ENCODE assay signal across 8 mouse cellular contexts in genomic region chr11:83409792-83410291, GRCm38 (mm10). TPM values are rescaled to one million over a fixed set of nuclear protein-coding genes. Genes with fewer than 3 reads are reported as not detected.
DNase-seq lines count a peak whose midpoint lies in the region; ATAC-seq lines count a peak whose summit lies in the region.

No protein-coding gene starts in this region.

- peak overlapping the region; percentile 72 for H3K4me3 ChIP-seq in lung, embryonic 16.5 days (ENCODE audit: low read length)
- H3K4me3 ChIP-seq in forebrain, embryonic 16.5 days (replicated peaks; ENCODE audit: low read length), result peak overlapping the region; percentile 82
- peak overlapping the region; percentile 62 for H3K4me3 ChIP-seq in liver, embryonic 12.5 days

- ATAC-seq in lung, embryonic 16.5 days (ENCODE audit: low read depth), result peak; percentile 43
- peak; percentile 57 for ATAC-seq in forebrain, embryonic 16.5 days
- ATAC-seq in liver, embryonic 12.5 days, result 0 out of 2 replicates have a peak, but pooled peaks have one; percentile 32

- H3K9me3 ChIP-seq in lung, embryonic 16.5 days (ENCODE audit: control insufficient read depth, low read length), result no peaks in the 10 kb centered on the region
- no peaks in the 10 kb centered on the region for H3K9me3 ChIP-seq in forebrain, embryonic 16.5 days (ENCODE audit: control insufficient read depth, low read length)
- no peaks in the 10 kb centered on the region for H3K9me3 ChIP-seq in liver, embryonic 12.5 days (replicated peaks)

- H3K27me3 ChIP-seq in lung, embryonic 16.5 days (ENCODE audit: control insufficient read depth, insufficient read depth, low read depth, low read length), result peaks cover 2% of the 10 kb centered on the region; the same call in 1 of the 2 replicates
- H3K27me3 ChIP-seq in forebrain, embryonic 16.5 days (replicated peaks; ENCODE audit: control insufficient read depth, insufficient read depth, low read length), result no peaks in the 10 kb centered on the region
- peaks cover 69% of the 10 kb centered on the region for H3K27me3 ChIP-seq in liver, embryonic 12.5 days (replicated peaks)

- 0 out of 2 replicates have a peak, but pooled peaks cover 7% of the 10 kb centered on the region for H3K4me1 ChIP-seq in lung, embryonic 16.5 days (replicated peaks; ENCODE audit: control insufficient read depth, insufficient read depth, low read length)
- H3K4me1 ChIP-seq in forebrain, embryonic 16.5 days (replicated peaks; ENCODE audit: control insufficient read depth, insufficient read depth, low read length), result peaks cover 19% of the 10 kb centered on the region
- H3K4me1 ChIP-seq in liver, embryonic 12.5 days, result peaks cover 11% of the 10 kb centered on the region; the same call in 1 of the 2 replicates

- H3K4me2 ChIP-seq in lung, embryonic 16.5 days (ENCODE audit: low read depth, low read length), result peak overlapping the region; percentile 99
- peak overlapping the region; percentile 85 for H3K4me2 ChIP-seq in forebrain, embryonic 16.5 days (ENCODE audit: low read length)
- H3K4me2 ChIP-seq in liver, embryonic 12.5 days, result peak overlapping the region; percentile 65

- H3K27ac ChIP-seq in lung, embryonic 16.5 days (ENCODE audit: low read length), result no peak overlapping the region
- no peak overlapping the region for H3K27ac ChIP-seq in forebrain, embryonic 16.5 days (ENCODE audit: low read length)
- H3K27ac ChIP-seq in liver, embryonic 12.5 days, result no peak overlapping the region

- WGBS in lung, embryonic 16.5 days, result under 1% methylated on average over 25 of the region's 40 CpGs
- under 1% methylated on average over 35 of the region's 40 CpGs for WGBS in forebrain, embryonic 16.5 days
- WGBS in liver, embryonic 12.5 days (ENCODE audit: insufficient replicate concordance), result 4% methylated on average over 24 of the region's 40 CpGs

- H3K9ac ChIP-seq in lung, embryonic 16.5 days (ENCODE audit: low read length), result peak overlapping the region; percentile 69
- peak overlapping the region; percentile 85 for H3K9ac ChIP-seq in forebrain, embryonic 16.5 days (replicated peaks; ENCODE audit: low read depth, low read length)
- peak overlapping the region; percentile 53 for H3K9ac ChIP-seq in liver, embryonic 12.5 days

- no peak for DNase-seq in lung, postnatal 36 days
- DNase-seq in cerebellum, postnatal 36 days, result peak; percentile 41 to 45
- no peak for DNase-seq in ovary, adult 18-20 months (ENCODE audit: low spot score)
- DNase-seq in adipocyte (ENCODE audit: low spot score), result no peak
- DNase-seq in right cerebral cortex, postnatal 10 days (ENCODE audit: low spot score in 2 of 2), result no peak

- H3K36me3 ChIP-seq in lung, embryonic 16.5 days (ENCODE audit: control insufficient read depth, insufficient read depth, low read length), result no peaks in the 10 kb centered on the region
- no peaks in the 10 kb centered on the region for H3K36me3 ChIP-seq in forebrain, embryonic 16.5 days (ENCODE audit: control insufficient read depth, insufficient read depth)
- H3K36me3 ChIP-seq in liver, embryonic 12.5 days, result no peaks in the 10 kb centered on the region

RNA-seq across cellular contexts. Expression of gene Rasl10b, which starts 0.9 kb away (rescaled TPM):
- polyA plus RNA-seq in lung, embryonic 16.5 days (2015; fragmentation: Nextera tagmentation; extraction: Ambion mirVana), result 0.41 and 0.62 TPM in 2 replicates
- 24.7 and 31.4 TPM in 2 replicates for polyA plus RNA-seq in forebrain, embryonic 16.5 days (2015; fragmentation: Nextera tagmentation; extraction: Ambion mirVana)
- 0.57 and 0.99 TPM in 2 replicates for polyA plus RNA-seq in liver, embryonic 12.5 days (2016; fragmentation: Nextera tagmentation; extraction: Ambion mirVana)

RNA-seq across cellular contexts. Expression of gene Gas2l2, which starts 19.4 kb away (rescaled TPM):
- polyA plus RNA-seq in lung, embryonic 16.5 days (2015; fragmentation: Nextera tagmentation; extraction: Ambion mirVana), result 0.53 and 0.82 TPM in 2 replicates
- polyA plus RNA-seq in forebrain, embryonic 16.5 days (2015; fragmentation: Nextera tagmentation; extraction: Ambion mirVana), result 0.39 and 0.81 TPM in 2 replicates
- not detected in 2 replicates for polyA plus RNA-seq in liver, embryonic 12.5 days (2016; fragmentation: Nextera tagmentation; extraction: Ambion mirVana)

RNA-seq across cellular contexts. Expression of gene 1700020L24Rik, which starts 27.6 kb away (rescaled TPM):
- 0.39 TPM in 1 of 2 replicates, not detected in the other for polyA plus RNA-seq in lung, embryonic 16.5 days (2015; fragmentation: Nextera tagmentation; extraction: Ambion mirVana)
- 0.26 and 1.0 TPM in 2 replicates for polyA plus RNA-seq in forebrain, embryonic 16.5 days (2015; fragmentation: Nextera tagmentation; extraction: Ambion mirVana)
- polyA plus RNA-seq in liver, embryonic 12.5 days (2016; fragmentation: Nextera tagmentation; extraction: Ambion mirVana), result 0.22 and 0.70 TPM in 2 replicates

RNA-seq across cellular contexts. Expression of gene Mmp28, which starts 53.0 kb away (rescaled TPM):
- 1.7 and 1.8 TPM in 2 replicates for polyA plus RNA-seq in lung, embryonic 16.5 days (2015; fragmentation: Nextera tagmentation; extraction: Ambion mirVana)
- polyA plus RNA-seq in forebrain, embryonic 16.5 days (2015; fragmentation: Nextera tagmentation; extraction: Ambion mirVana), result 1.8 and 1.9 TPM in 2 replicates
- polyA plus RNA-seq in liver, embryonic 12.5 days (2016; fragmentation: Nextera tagmentation; extraction: Ambion mirVana), result 0.24 and 0.31 TPM in 2 replicates

Comparison
In these comparisons a context has a peak if more than half of its experiments do, and no peak if none do; other contexts are left out.
1. DNase-seq: peak in cerebellum, postnatal 36 days (2 of 2); none in lung, postnatal 36 days (single experiment), ovary, adult 18-20 months (single experiment), adipocyte (single experiment) and right cerebral cortex, postnatal 10 days (0 of 2).
2. RNA of gene Rasl10b, which starts 0.9 kb away (polyA plus RNA-seq): 24.7 to 31.4 TPM in forebrain, embryonic 16.5 days; 0.57 to 0.99 TPM in liver, embryonic 12.5 days and 0.41 to 0.62 TPM in lung, embryonic 16.5 days; every median in the first group is over 10 times any median in the second.
3. Peak in every context shown above with its lines, with median percentiles within 50 percentile points of each other: ATAC-seq, H3K4me2 ChIP-seq, H3K4me3 ChIP-seq and H3K9ac ChIP-seq.